Mouse (Mus musculus) stomach, postnatal 0 days (tissue): ENCODE results near the gene Magix.

ENCODE experiments used
- CTCF ChIP-seq: IDR thresholded peaks from 2 replicates; pipeline ENCODE4 v1.5.1; 2016; ENCODE audit warnings: antibody characterized with exemption, low read depth, mild to moderate bottlenecking, moderate library complexity
- EP300 ChIP-seq: optimal IDR thresholded peaks from 2 replicates; pipeline ENCODE3; 2016; ENCODE audit warnings: antibody characterized with exemption

DNA sequence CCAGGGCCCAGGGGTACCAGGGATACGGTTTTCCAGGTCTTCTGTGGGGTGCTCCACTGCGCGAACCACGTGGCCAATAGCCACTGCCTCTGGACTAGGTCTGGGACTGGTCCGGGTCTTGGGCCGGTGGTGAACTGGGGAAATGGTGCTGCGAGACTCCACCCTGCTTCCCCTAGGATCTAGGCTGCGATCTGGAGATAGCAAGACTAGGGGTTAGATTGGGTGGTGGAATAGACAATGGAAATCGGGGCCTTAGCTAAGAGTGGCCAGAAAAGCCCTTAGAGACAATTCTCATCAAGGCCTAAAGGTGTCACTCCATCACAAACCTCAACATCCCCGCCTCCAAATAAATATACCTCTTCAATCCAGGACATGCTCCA is 6.1 kb downstream of the Magix start:
- TF ChIP-seq CTCF: no peak
- no peak for TF ChIP-seq EP300
